Mouse (Mus musculus): ENCODE measurements around the gene Gm10563. TPM values are rescaled to one million over a fixed set of nuclear protein-coding genes. Genes with fewer than 3 reads are reported as not detected.
"Not testable (repeated sequence)": the region's sequence is repeated elsewhere in the genome, so short reads cannot be mapped to it uniquely, and the experiment has no call there.

The Gm10563 gene
- not detected for total RNA-seq (2021)
- long read RNA-seq, partial matches to known transcripts = 0 of 8 reads
- long read RNA-seq, other reads (novel, unspliced or antisense) = 8 of 8 reads

- DNase-seq (ENCODE audit: low spot score in 2 of 2) = not testable (repeated sequence)
Observed at GRCm38 (mm10) chr4:155645308-155645707, at the start of gene Gm10563. Gm10563 (minus strand) TSS chr4:155645408.

GRCm38 (mm10) chr4:155694482-155695401 lies 49.5 kb upstream of the Gm10563 start:
- DNase-seq (ENCODE audit: low spot score in 2 of 2) = peak; percentile 77 to 83

DNA sequence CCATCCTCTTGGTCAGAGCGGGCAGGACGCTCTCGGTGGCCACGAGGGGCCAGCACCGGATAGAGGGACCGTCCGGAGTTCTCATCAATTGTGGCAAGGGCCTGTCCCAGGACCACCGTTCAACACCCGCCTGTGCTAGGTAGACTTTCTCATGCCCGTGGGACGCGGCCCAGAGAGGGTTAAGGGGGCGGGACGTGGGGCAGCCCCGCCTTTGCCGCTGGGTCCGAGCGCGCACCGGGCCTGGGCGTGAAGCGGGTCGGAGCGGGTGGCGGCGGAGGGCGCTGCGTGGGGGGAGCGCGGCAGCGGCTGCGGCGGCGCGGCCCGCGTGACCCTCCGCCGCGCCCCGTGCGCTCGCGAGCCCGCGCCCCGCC lies 48.9 kb upstream of the Gm10563 start, which contains the start of gene Fndc10:
Gene Fndc10, plus strand, starts transcription at position 232 of the 371 bp plus-strand sequence.
- peak; percentile 73 to 82 for DNase-seq (ENCODE audit: low spot score in 2 of 2)

DNA sequence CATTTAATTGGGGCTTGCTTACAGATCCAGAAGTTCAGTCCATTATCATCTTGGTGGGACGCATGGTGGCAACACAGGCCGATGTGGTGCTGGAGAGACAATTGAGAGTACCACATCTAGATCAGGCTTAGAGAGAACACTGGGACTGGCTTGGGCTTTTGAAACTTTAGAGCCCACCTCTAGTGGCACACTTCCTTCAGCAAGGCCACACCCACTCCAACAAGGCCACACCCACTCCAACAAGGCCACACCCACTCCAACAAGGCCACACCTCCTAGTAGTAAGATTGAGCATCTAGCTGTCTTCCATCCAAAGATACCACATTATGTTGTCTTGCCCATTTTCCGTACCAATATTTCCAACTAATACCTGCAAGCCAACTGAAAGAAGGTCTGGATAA lies 47.2 kb upstream of the Gm10563 start:
- DNase-seq (ENCODE audit: low spot score in 2 of 2) = no peak

- DNase-seq (ENCODE audit: low spot score in 2 of 2) = peak; percentile 79 to 83
Observed at GRCm38 (mm10) chr4:155690571-155691375, 45.6 kb upstream of the Gm10563 start.

- not testable (repeated sequence) for DNase-seq (ENCODE audit: low spot score in 2 of 2)
Observed at GRCm38 (mm10) chr4:155687764-155688163, 42.6 kb upstream of the Gm10563 start.

DNA sequence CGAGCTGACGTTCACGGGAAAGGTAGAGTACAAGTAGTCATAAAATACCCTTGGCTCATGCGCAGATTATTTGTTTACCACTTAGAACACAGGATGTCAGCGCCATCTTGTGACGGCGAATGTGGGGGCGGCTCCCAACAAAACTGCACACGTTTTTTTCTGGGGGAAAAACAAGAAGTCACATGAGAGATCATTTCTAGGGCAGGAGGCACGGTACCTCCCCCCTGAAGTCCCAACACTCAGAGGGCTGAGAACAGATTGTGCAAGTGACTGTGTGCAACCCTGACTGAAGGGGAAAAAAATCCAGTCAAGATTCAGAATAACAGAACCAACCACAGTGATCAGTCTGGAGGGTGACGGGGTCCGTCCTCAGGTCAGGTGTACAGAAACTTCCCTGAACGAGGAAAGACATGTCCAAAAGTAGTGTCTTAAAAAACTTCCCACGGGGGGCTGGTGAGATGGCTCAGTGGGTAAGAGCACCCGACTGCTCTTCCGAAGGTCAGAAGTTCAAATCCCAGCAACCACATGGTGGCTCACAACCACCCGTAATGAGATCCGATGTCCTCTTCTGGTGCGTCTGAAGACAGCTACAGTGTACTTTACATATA lies 38.6 kb upstream of the Gm10563 start:
- DNase-seq (ENCODE audit: low spot score in 2 of 2) = not testable (repeated sequence)

DNA sequence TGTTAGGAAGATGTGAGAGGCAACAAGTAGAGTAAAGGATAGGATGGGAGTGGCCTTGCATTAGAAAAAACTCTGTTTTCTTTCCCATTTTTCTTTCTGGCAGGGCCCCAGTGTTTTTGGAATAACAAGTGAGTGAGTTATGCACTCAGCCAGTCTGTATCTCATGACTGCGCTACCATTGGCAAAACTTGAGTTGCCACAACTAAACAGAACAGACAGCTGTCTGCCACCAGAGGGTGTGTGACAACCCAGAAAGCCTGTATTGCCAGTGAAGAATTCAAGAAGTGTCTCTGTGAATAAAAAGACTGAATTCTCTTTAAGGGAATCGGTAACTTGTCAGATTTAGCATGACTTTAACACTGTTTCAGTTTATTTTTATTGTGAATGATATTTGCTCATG lies 30.8 kb upstream of the Gm10563 start:
- DNase-seq (ENCODE audit: low spot score in 2 of 2) = peak in 1 of 2 experiments; percentile 43

GRCm38 (mm10) chr4:155672082-155672481 lies 26.9 kb upstream of the Gm10563 start:
- no peak for DNase-seq (ENCODE audit: low spot score in 2 of 2)

DNA sequence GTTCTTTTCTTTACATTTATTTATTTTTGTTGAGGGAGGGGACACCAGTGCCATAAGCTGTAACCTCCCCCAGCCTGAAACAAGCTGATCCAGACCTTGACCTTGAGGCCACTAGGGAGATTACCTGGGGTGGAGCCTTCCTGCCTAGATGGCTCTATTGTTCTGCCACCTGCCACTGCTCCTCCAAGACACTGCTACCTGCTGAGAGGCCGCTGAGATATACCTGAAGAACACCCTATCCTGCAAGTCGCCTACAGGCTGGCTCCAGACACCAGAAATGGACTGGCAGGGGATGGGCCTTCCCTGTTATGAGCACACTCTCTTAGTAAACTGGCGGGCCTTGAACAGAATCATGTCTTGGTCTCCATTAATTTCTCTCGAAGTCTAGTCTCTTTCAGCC lies 25.0 kb upstream of the Gm10563 start:
- not testable (repeated sequence) for DNase-seq (ENCODE audit: low spot score in 2 of 2)

GRCm38 (mm10) chr4:155669598-155670075 lies 24.4 kb upstream of the Gm10563 start:
- no peak for DNase-seq (ENCODE audit: low spot score in 2 of 2)

- peak; percentile 97 to 98 for DNase-seq (ENCODE audit: low spot score in 2 of 2)
Observed at GRCm38 (mm10) chr4:155668689-155669597, 23.7 kb upstream of the Gm10563 start, which contains the start of gene Mib2. Mib2 (minus strand) TSS chr4:155669198.

DNA sequence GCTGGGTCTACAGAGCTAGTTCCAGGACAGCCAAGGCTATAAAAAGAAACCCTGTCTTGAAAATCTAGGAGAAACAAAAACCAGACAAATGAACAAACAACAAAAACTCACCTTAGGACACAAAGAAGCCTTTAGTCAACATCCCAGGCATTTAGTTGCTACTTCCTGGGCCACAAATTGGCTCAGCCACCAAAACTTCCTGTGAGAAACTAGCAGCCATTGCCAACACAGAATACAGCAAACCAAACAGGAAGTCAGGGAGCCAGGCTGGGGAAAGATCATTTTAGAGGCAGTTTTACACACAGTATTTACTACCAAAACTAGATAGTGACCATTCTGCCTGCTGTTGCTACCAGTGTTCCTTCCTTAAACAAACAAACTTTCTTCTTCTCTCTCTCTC lies 21.7 kb upstream of the Gm10563 start:
- no peak for DNase-seq (ENCODE audit: low spot score in 2 of 2)

DNA sequence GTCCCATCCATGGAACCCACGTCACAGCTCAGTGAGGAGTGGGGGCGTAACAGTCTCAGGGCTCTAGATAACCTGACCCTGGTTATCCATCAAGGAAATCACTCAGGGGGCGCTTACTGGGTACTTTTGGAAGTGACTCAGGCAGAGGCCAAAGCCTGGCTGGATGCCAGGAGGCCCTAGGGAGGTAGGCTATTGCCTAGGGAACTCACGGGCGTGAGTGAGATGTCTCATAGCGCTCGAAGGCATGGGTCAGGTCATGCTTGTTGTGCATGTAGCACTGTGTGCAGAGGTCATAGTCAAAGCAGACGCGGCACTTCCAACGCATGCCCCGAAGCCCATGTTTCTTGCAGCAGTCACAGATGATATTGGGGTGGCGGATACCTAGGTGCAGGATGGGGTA lies 15.4 kb upstream of the Gm10563 start:
- no peak for DNase-seq (ENCODE audit: low spot score in 2 of 2)

DNA sequence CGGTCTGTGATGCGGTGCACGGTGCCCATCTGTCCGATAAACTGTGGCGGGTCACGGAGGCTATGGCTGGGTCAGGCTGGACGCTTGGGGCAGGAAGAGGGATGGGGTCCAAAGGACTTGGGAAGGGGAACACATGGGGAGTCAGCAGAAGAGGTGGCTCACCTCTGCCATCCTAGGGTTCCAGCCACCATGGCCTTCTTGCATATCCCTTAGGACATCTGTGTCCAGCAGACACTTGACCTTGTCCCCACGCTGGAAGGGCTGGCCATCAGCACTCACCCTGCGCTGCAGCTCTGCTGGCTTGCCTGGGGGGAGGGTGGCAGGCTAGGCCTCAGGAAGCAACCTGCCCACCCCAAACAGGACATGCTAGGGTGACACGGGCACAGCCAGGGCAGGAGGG lies 13.8 kb upstream of the Gm10563 start:
- DNase-seq (ENCODE audit: low spot score in 2 of 2) = no peak

DNA sequence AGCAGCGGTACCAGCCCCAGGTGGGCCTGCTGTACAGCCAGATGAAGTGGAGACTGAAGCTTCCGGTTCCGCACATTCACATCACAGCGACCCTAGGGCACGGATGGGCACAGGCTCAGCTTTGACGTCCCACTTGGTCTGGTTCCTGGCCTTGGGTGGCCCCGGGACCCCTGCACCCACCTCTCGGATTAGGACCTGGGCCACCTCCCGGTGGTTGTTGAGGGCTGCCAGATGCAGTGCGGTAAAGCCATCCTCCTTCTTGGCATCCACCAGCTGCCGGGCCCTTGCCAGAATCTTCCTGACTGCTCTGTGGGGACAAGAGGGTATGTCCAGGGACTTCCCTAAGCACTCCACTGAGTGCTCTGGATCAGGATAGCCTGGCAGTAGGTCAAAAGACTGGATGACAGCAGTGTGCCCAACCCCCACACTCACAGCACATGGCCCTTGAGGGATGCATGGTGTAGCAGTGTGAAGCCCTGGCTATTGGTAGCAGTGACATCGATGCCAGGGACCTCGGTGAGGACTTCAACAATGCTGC lies 11.1 kb upstream of the Gm10563 start:
- no peak for DNase-seq (ENCODE audit: low spot score in 2 of 2)

DNA sequence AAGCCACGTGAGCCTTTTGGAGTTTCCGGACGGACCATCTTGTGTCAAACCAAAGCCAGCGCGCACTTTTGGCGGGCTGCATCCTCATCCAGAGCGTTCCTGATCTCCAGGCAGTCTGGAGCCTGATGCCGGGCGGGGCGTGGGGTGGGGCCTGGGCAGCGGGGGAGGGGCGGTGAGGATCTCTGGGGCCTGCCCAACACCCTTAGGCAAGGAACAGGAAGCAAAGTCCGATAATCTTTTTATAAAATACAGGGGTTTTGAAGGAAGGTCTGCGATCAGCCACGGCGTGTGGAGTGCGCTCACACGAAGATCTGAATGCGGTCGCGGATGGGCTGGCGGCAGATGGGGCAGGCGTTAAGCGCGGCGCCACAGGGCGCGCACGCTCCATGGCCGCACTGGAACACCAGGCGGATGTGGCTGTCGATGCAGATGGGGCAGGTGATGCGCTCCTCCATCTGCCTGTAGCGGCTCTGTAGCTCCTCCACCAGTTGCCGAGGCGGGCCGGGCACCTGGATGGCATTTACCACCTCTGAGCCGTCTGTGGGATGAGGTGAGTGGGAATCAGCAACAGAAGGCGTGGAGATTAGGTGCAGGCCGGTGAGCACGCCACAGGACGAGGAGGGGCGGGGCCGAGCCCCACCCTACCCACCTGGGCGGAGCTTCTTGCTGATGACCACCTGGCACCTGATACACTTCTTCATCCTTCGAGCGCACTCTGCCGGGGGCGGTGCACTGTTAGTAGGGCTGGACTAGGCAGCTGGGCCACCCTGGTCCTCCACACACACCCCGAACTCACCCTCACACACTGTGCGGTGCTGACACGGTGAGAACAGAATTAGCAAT lies 9.5 kb upstream of the Gm10563 start:
- DNase-seq (ENCODE audit: low spot score in 2 of 2) = peak; percentile 20 to 45

DNA sequence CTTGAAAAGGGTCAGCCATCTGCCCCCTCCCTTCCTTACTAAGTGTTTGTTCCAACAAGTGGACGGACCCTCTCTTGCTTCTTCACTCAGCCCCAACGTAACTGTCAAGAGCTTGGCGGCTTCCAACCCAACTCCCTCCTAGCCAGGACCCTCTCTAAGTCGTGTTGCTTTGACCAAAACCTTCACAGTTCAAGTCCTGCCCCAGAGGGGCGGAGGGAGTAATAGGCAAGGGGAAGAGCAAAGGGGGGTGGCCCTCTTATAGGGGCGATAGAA lies 8.9 kb upstream of the Gm10563 start:
- peak in 1 of 2 experiments; percentile 22 for DNase-seq (ENCODE audit: low spot score in 2 of 2)

Measured in layer of hippocampus, postnatal 10 days (tissue).